Mouse (Mus musculus) myocyte (in vitro differentiated cells): Measurements from ENCODE around the gene Cracr2b. TPM values are rescaled to one million over a fixed set of nuclear protein-coding genes. Genes with fewer than 3 reads are reported as not detected.
A peak's percentile ranks its signal among the peaks of the same experiment; 100 is the strongest.

ENCODE experiments used
- H3K27me3 ChIP-seq: one replicate; pipeline ENCODE4 v1.6.1; 2011; ENCODE audit not compliant: control insufficient read depth, insufficient read depth, insufficient read length
- H3K36me3 ChIP-seq: one replicate; pipeline ENCODE4 v1.6.1; 2011; ENCODE audit not compliant: control insufficient read depth, insufficient read depth
- H3K4me2 ChIP-seq: one replicate; pipeline ENCODE4 v1.6.1; 2011; ENCODE audit warnings: low read depth, control low read depth
- H3K4me3 ChIP-seq: one replicate; pipeline ENCODE4 v1.5.1; 2011; ENCODE audit warnings: mild to moderate bottlenecking, control low read depth, moderate library complexity
- H3K79me2 ChIP-seq: one replicate; pipeline ENCODE4 v1.6.1; 2011; ENCODE audit not compliant: control insufficient read depth, insufficient read depth
- H3ac ChIP-seq: one replicate; pipeline ENCODE4 v1.6.1; 2011; ENCODE audit not compliant: control insufficient read depth, insufficient read length
- CEBPB ChIP-seq: IDR thresholded peaks from 2 replicates; pipeline ENCODE4 v1.6.1; 2011; ENCODE audit warnings: mild to moderate bottlenecking, moderate library complexity; ENCODE audit not compliant: poor library complexity, insufficient read depth, severe bottlenecking
- E2F4 ChIP-seq: IDR thresholded peaks from one replicate; pipeline ENCODE4 v1.6.1; 2011; ENCODE audit warnings: mild to moderate bottlenecking, control low read depth, moderate library complexity; ENCODE audit not compliant: insufficient read depth
- MAX ChIP-seq: IDR thresholded peaks from one replicate; pipeline ENCODE4 v1.6.1; 2011; ENCODE audit warnings: low read depth, mild to moderate bottlenecking, control low read depth
- MYOD1 ChIP-seq, 3 experiments: IDR thresholded peaks; one replicate each; pipeline ENCODE4 v1.6.1; 2011; ENCODE audit warnings: control low read depth in 2 of 3, low read depth in 2 of 3, mild to moderate bottlenecking in 2 of 3, moderate library complexity in 1 of 3; ENCODE audit not compliant: insufficient read length in 2 of 3, control insufficient read depth in 1 of 3
- MYOG ChIP-seq, 3 experiments: IDR thresholded peaks; one replicate each; pipeline ENCODE4 v1.6.1; 2011; ENCODE audit warnings: control low read depth in 2 of 3, low read depth in 2 of 3, mild to moderate bottlenecking in 2 of 3; ENCODE audit not compliant: insufficient read length in 2 of 3, control insufficient read depth in 1 of 3, insufficient read depth in 1 of 3
- POLR2A ChIP-seq: IDR thresholded peaks from one replicate; pipeline ENCODE4 v1.6.1; 2011; ENCODE audit warnings: low read depth, mild to moderate bottlenecking, control low read depth, moderate library complexity; ENCODE audit not compliant: insufficient read length
- POLR2AphosphoS2 ChIP-seq: IDR thresholded peaks from one replicate; pipeline ENCODE4 v1.6.1; 2011; ENCODE audit warnings: low read depth, control low read depth; ENCODE audit not compliant: insufficient read length
- REST ChIP-seq: IDR thresholded peaks from one replicate; pipeline ENCODE4 v1.6.1; 2011; ENCODE audit warnings: mild to moderate bottlenecking, control low read depth, moderate library complexity; ENCODE audit not compliant: insufficient read depth, insufficient read length
- SRF ChIP-seq: IDR thresholded peaks from one replicate; pipeline ENCODE4 v1.6.1; 2011; ENCODE audit warnings: low read depth; ENCODE audit not compliant: control insufficient read depth, insufficient read length
- TCF12 ChIP-seq: IDR thresholded peaks from one replicate; pipeline ENCODE4 v1.6.1; 2011; ENCODE audit warnings: mild to moderate bottlenecking, control low read depth; ENCODE audit not compliant: poor library complexity, insufficient read depth, severe bottlenecking
- TCF3 ChIP-seq: IDR thresholded peaks from one replicate; pipeline ENCODE4 v1.6.1; 2011; ENCODE audit warnings: low read depth, control low read depth; ENCODE audit not compliant: insufficient read length
- USF1 ChIP-seq: IDR thresholded peaks from one replicate; pipeline ENCODE4 v1.6.1; 2011; ENCODE audit warnings: low read depth, mild to moderate bottlenecking, control low read depth, moderate library complexity
- polyA plus RNA-seq: library from polyadenylated mRNA; unstranded; fragments of >200 nt; fragmentation: generic; extraction: Trizol; gene quantifications from one replicate; pipeline ENCODE4 v1.2.1, GENCODE M21; 2012; ENCODE audit warnings: missing spikeins

The Cracr2b gene
- polyA plus RNA-seq, 1 experiment = 2.4 TPM

- no peaks in the 10 kb centered on the region for H3K27me3 ChIP-seq
- no peak overlapping the region for H3ac ChIP-seq
- no peak overlapping the region for H3K4me3 ChIP-seq
- no peak for TF ChIP-seq POLR2AphosphoS2
- no peak for TF ChIP-seq TCF12
- TF ChIP-seq MYOG (IDR thresholded peaks at IDR 0.05; ENCODE audit: control insufficient read depth in 1 of 3, insufficient read depth in 1 of 3, insufficient read length in 2 of 3, low read depth in 2 of 3) = no peak
- TF ChIP-seq REST = no peak
- no peak for TF ChIP-seq MYOD1 (IDR thresholded peaks at IDR 0.05; ENCODE audit: control insufficient read depth in 1 of 3, insufficient read length in 2 of 3, low read depth in 2 of 3)
- TF ChIP-seq POLR2A = no peak
- TF ChIP-seq CEBPB = no peak
- no peak for TF ChIP-seq TCF3
- TF ChIP-seq SRF = no peak
- H3K79me2 ChIP-seq = no peaks in the 10 kb centered on the region
- no peak overlapping the region for H3K4me2 ChIP-seq
- H3K36me3 ChIP-seq = no peaks in the 10 kb centered on the region
These were observed 33.8 kb upstream of the Cracr2b start for GRCm38 (mm10) chr7:141426948-141427730.

GRCm38 (mm10) chr7:141428701-141429100, 32.2 kb upstream of the Cracr2b start:
- Histone ChIP-seq H3K4me3 (no peak overlapping the region), H3K36me3 (no peaks in the 10 kb centered on the region), H3ac (no peak overlapping the region), H3K79me2 (no peaks in the 10 kb centered on the region), H3K4me2 (no peak overlapping the region), H3K27me3 (no peaks in the 10 kb centered on the region)
- TF ChIP-seq E2F4 (no peak), MYOG (IDR thresholded peaks at IDR 0.05; ENCODE audit: control insufficient read depth in 1 of 3, insufficient read depth in 1 of 3, insufficient read length in 2 of 3, low read depth in 2 of 3) (no peak), SRF (no peak), POLR2A (no peak), USF1 (no peak), CEBPB (no peak), MAX (no peak), MYOD1 (IDR thresholded peaks at IDR 0.05; ENCODE audit: control insufficient read depth in 1 of 3, insufficient read length in 2 of 3, low read depth in 2 of 3) (no peak), TCF3 (no peak), POLR2AphosphoS2 (no peak), TCF12 (no peak), REST (no peak)

GRCm38 (mm10) chr7:141429310-141429709, 31.6 kb upstream of the Cracr2b start, which contains the start of gene Cend1:
Gene Cend1, minus strand, starts transcription at chr7:141429491.
- no peaks in the 10 kb centered on the region for H3K79me2 ChIP-seq

GRCm38 (mm10) chr7:141429840-141430584, 30.9 kb upstream of the Cracr2b start:
- no peak for TF ChIP-seq TCF3
- Histone ChIP-seq H3K4me3 (no peak overlapping the region), H3K4me2 (no peak overlapping the region), H3K79me2 (peaks cover 4% of the 10 kb centered on the region), H3K36me3 (no peaks in the 10 kb centered on the region), H3ac (no peak overlapping the region), H3K27me3 (no peaks in the 10 kb centered on the region)

More at GRCm38 (mm10) chr7:141429310-141429709, 31.6 kb upstream of the Cracr2b start, which contains the start of gene Cend1:
- H3K4me2 ChIP-seq = no peak within 1 kb of the TSS
- H3K27me3 ChIP-seq = no peaks in the 10 kb centered on the region
- H3ac ChIP-seq = no peak within 1 kb of the TSS
- TF ChIP-seq POLR2AphosphoS2 (peak; percentile 22), POLR2A (no peak)
- no peak within 1 kb of the TSS for H3K4me3 ChIP-seq
- no peaks in the 10 kb centered on the region for H3K36me3 ChIP-seq

GRCm38 (mm10) chr7:141430585-141431240, 30.2 kb upstream of the Cracr2b start:
- Histone ChIP-seq H3K79me2 (peaks cover 6% of the 10 kb centered on the region), H3K4me3 (no peak overlapping the region), H3K4me2 (no peak overlapping the region), H3K36me3 (no peaks in the 10 kb centered on the region), H3ac (no peak overlapping the region), H3K27me3 (no peaks in the 10 kb centered on the region)
- no peak for TF ChIP-seq POLR2AphosphoS2
